ENCODE assay signal across 25 mouse cellular contexts in genomic region chr13:49196211-49196610, GRCm38 (mm10). TPM values are rescaled to one million over a fixed set of nuclear protein-coding genes. Genes with fewer than 3 reads are reported as not detected.
DNase-seq lines count a peak whose midpoint lies in the region; ATAC-seq and TF ChIP-seq lines count a peak whose summit lies in the region.
"Had no signal": no experiment of that assay in that cellular context is flagged by ENCODE, and none has a peak within 500 bp of the region (broad histone marks: within the 10 kb centered on the region; RNA-seq: fewer than 3 reads in every experiment).

No protein-coding gene starts in this region.

- H3K36me3 ChIP-seq in liver, postnatal 0 days (replicated peaks; ENCODE audit: insufficient read depth, low read length) = peaks cover 18% of the 10 kb centered on the region
- H3K36me3 ChIP-seq: forebrain, embryonic 12.5 days; forebrain, embryonic 15.5 days had no signal

- no peak overlapping the region for H3K9ac ChIP-seq in liver, postnatal 0 days (replicated peaks)
- H3K9ac ChIP-seq: embryonic facial prominence, embryonic 13.5 days; forebrain, embryonic 12.5 days; forebrain, embryonic 15.5 days; hindbrain, embryonic 14.5 days had no signal

- 49% methylated on average over 5 of the region's 5 CpGs for whole genome bisulfite sequencing in liver, postnatal 0 days (ENCODE audit: insufficient replicate concordance)

- no peak for TF ChIP-seq EP300 in liver, postnatal 0 days (IDR thresholded peaks at IDR 0.05; ENCODE audit: low read depth)

- H3K9me3 ChIP-seq in liver, postnatal 0 days (ENCODE audit: low read length) = no peaks in the 10 kb centered on the region
- H3K9me3 ChIP-seq: embryonic facial prominence, embryonic 10.5 days; embryonic facial prominence, embryonic 13.5 days; forebrain, embryonic 12.5 days; forebrain, embryonic 15.5 days; hindbrain, embryonic 10.5 days had no signal

- no peak for ATAC-seq in liver, postnatal 0 days
- ATAC-seq in megakaryocyte progenitor cell, adult 5-6 weeks (replicated peaks; ENCODE audit: poor library complexity) = 0 out of 2 replicates have a peak, but pooled peaks have one; percentile 0
- ATAC-seq: CD4-positive, CD25-positive, alpha-beta regulatory T cell, adult 4 months; forebrain, embryonic 15.5 days; inflammation-experienced regulatory T-cells, adult 6 months had no signal

- no peak overlapping the region for H3K4me3 ChIP-seq in liver, postnatal 0 days (ENCODE audit: low read depth, low read length)
- H3K4me3 ChIP-seq in brown adipose tissue, adult 24 weeks (ENCODE audit: insufficient read depth, low read depth, low read length) = no peak overlapping the region
- H3K4me3 ChIP-seq: embryonic facial prominence, embryonic 10.5 days; embryonic facial prominence, embryonic 13.5 days; erythroblast, embryonic 14.5 days; forebrain, embryonic 12.5 days; forebrain, embryonic 15.5 days; hindbrain, embryonic 10.5 days had no signal

- H3K4me2 ChIP-seq in liver, postnatal 0 days (ENCODE audit: low read depth, low read length) = no peak overlapping the region
- H3K4me2 ChIP-seq: embryonic facial prominence, embryonic 13.5 days; forebrain, embryonic 12.5 days; forebrain, embryonic 15.5 days; heart, embryonic 11.5 days; hindbrain, embryonic 14.5 days had no signal

- TF ChIP-seq CTCF in liver, postnatal 0 days (IDR thresholded peaks at IDR 0.05; ENCODE audit: low read depth) = no peak

- no peak for DNase-seq in liver, postnatal 0 days
- no peak for DNase-seq in liver
- DNase-seq in spleen, postnatal 36 days (ENCODE audit: low spot score in 2 of 2) = no peak
- no peak for DNase-seq in heart, adult 18-20 months
- DNase-seq: adrenal gland, adult 2 months; cerebellum, adult 11 months; cerebellum, adult 2 months; cerebellum, postnatal 25 days; embryo, embryonic 11 days had no signal

- H3K27me3 ChIP-seq in liver, postnatal 0 days (ENCODE audit: insufficient read depth, low read length) = no peaks in the 10 kb centered on the region
- H3K27me3 ChIP-seq: embryonic facial prominence, embryonic 13.5 days; forebrain, embryonic 12.5 days; forebrain, embryonic 15.5 days had no signal

- peaks cover 38% of the 10 kb centered on the region for H3K4me1 ChIP-seq in liver, postnatal 0 days (ENCODE audit: insufficient read depth)
- H3K4me1 ChIP-seq in brown adipose tissue, adult 24 weeks (ENCODE audit: control insufficient read depth, insufficient read depth, insufficient read length, low read length) = peaks cover 5% of the 10 kb centered on the region
- H3K4me1 ChIP-seq: forebrain, embryonic 15.5 days had no signal

- H3K27ac ChIP-seq in liver, postnatal 0 days (ENCODE audit: low read depth) = peak overlapping the region; percentile 60; the same call in 1 of the 2 replicates
- H3K27ac ChIP-seq in brown adipose tissue, adult 24 weeks (replicated peaks; ENCODE audit: low read depth, low read length) = peak overlapping the region; percentile 10
- H3K27ac ChIP-seq: embryonic facial prominence, embryonic 10.5 days; embryonic facial prominence, embryonic 13.5 days; forebrain, embryonic 12.5 days; forebrain, embryonic 15.5 days; hindbrain, embryonic 10.5 days; hindbrain, embryonic 14.5 days; hindbrain, postnatal 0 days had no signal

RNA-seq across cellular contexts. Expression of gene Ninj1, which starts 8.9 kb away (rescaled TPM):
- polyA plus RNA-seq in liver, postnatal 0 days (2015; fragmentation: Nextera tagmentation; extraction: Ambion mirVana) = 106 and 118 TPM in 2 replicates
- polyA plus RNA-seq in brown adipose tissue, adult 24 weeks (2012; ENCODE audit: insufficient read depth, insufficient read length, missing spikeins) = 57.7 and 90.3 TPM in 2 replicates
- total RNA-seq in megakaryocyte progenitor cell, adult 5-6 weeks (2015) = 68.2 and 69.6 TPM in 2 replicates
- 38.4 and 38.8 TPM in 2 replicates for total RNA-seq in megakaryocyte progenitor cell, adult 5-6 weeks (2017)
- 100 to 1,000 TPM; 122 to 123 TPM for total RNA-seq in heart, adult 18-20 months (2021)

RNA-seq across cellular contexts. Expression of gene Card19, which starts 19.6 kb away (rescaled TPM):
- 31.8 and 32.3 TPM in 2 replicates for polyA plus RNA-seq in liver, postnatal 0 days (2015; fragmentation: Nextera tagmentation; extraction: Ambion mirVana)
- polyA plus RNA-seq in brown adipose tissue, adult 24 weeks (2012; ENCODE audit: insufficient read depth, insufficient read length, missing spikeins) = 68.4 and 68.7 TPM in 2 replicates
- 20.1 and 27.1 TPM in 2 replicates for total RNA-seq in megakaryocyte progenitor cell, adult 5-6 weeks (2015)
- total RNA-seq in megakaryocyte progenitor cell, adult 5-6 weeks (2017) = 22.1 and 30.2 TPM in 2 replicates
- total RNA-seq in heart, adult 18-20 months (2021) = 100 to 1,000 TPM; 145 to 150 TPM

RNA-seq across cellular contexts. Expression of gene Wnk2, which starts 48.4 kb away (rescaled TPM):
- polyA plus RNA-seq in liver, postnatal 0 days (2015; fragmentation: Nextera tagmentation; extraction: Ambion mirVana) = 0.13 and 0.15 TPM in 2 replicates
- polyA plus RNA-seq in brown adipose tissue, adult 24 weeks (2012; ENCODE audit: insufficient read depth, insufficient read length, missing spikeins) = 0.63 TPM in 1 of 2 replicates, not detected in the other
- not detected in 2 replicates for total RNA-seq in megakaryocyte progenitor cell, adult 5-6 weeks (2015)
- total RNA-seq in megakaryocyte progenitor cell, adult 5-6 weeks (2017) = 0.03 TPM in 1 of 2 replicates, not detected in the other
- total RNA-seq in heart, adult 18-20 months (2021) = 10 to 100 TPM; 70.1 to 70.9 TPM
- total RNA-seq: common myeloid progenitor, adult 5-6 weeks; MEL had no signal
- polyA plus RNA-seq: C2C12; CD4-positive, CD25-positive, alpha-beta regulatory T cell, adult 4 months; erythroblast, embryonic 14.5 days; inflammation-experienced regulatory T-cells, adult 6 months had no signal

RNA-seq across cellular contexts. Expression of gene Susd3, which starts 52.3 kb away (rescaled TPM):
- 2.5 and 2.9 TPM in 2 replicates for polyA plus RNA-seq in liver, postnatal 0 days (2015; fragmentation: Nextera tagmentation; extraction: Ambion mirVana)
- 1.3 TPM in 1 of 2 replicates, not detected in the other for polyA plus RNA-seq in brown adipose tissue, adult 24 weeks (2012; ENCODE audit: insufficient read depth, insufficient read length, missing spikeins)
- 3.8 and 5.7 TPM in 2 replicates for total RNA-seq in megakaryocyte progenitor cell, adult 5-6 weeks (2015)
- 1.7 and 4.0 TPM in 2 replicates for total RNA-seq in megakaryocyte progenitor cell, adult 5-6 weeks (2017)
- total RNA-seq in heart, adult 18-20 months (2021) = 1 to 10 TPM in 1 of 2 experiments, under 1 TPM in 1; 0.55 to 1.3 TPM

Comparison
In these comparisons a context has a peak if more than half of its experiments do, and no peak if none do; other contexts are left out.
1. RNA of gene Card19, which starts 19.6 kb away (total RNA-seq): 145 to 150 TPM in heart, adult 18-20 months; 20.1 to 30.2 TPM in megakaryocyte progenitor cell, adult 5-6 weeks; every median in the first group is over 4 times any median in the second.
2. RNA of gene Wnk2, which starts 48.4 kb away (total RNA-seq): 70.1 to 70.9 TPM in heart, adult 18-20 months; 0.03 TPM in megakaryocyte progenitor cell, adult 5-6 weeks; every median in the first group is over 10 times any median in the second.